Mouse (Mus musculus): ENCODE results near the gene Tle2.

Gene Tle2

GRCm38 (mm10) chr10:81553807-81554755, 20.3 kb upstream of the Tle2 start:
- no peak for DNase-seq

- DNase-seq = no peak
Observed at GRCm38 (mm10) chr10:81556282-81556681, 18.1 kb upstream of the Tle2 start.

- DNase-seq = no peak
Observed at GRCm38 (mm10) chr10:81557491-81557890, 16.9 kb upstream of the Tle2 start.

- DNase-seq = peak; percentile 84 to 89
Observed at GRCm38 (mm10) chr10:81559163-81559626, 15.2 kb upstream of the Tle2 start, which contains the start of gene Aes. Aes (plus strand) TSS chr10:81559488.

DNA sequence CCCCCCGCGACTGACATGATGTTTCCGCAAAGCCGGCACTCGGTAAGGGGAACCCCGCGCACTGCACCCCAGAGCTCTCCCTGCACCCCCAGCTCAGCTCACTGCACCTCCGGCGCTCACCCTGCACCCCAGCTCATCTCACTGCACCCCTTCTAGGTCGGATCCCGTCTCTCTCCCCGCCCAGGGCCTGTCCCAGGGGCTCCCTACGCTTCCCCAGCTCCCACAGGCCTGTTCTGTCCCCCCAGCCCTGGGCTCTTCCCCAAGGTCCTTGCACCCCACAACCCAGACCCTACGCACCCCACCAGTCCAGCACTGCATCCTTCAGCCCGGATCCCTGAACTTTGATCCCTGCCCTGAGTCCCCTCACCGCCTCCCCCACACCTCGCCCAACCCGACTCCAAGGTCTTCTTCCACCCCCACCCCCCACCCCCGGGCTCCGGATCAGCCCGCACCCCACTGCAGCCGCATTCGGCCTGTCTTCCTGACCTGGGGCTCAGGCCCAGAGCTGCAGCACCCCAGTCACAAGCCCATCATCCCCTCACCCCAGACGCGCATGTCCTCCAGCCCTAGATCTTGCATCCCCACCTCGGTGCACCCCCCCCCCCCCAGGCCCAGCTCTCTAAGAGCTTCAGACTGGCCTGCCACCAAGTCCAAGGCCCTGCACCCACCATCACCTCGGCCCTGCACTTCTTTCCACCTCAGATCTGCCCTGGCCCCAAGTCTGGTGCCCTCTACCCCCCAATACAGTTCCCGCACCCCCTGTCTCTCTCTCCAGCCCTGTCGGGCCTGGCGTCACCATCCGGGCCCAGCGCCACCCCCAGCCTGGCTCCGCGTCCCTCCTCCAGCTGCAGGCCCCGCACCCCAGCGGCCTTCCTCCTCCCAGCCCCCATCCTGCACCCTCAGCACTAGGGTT, 14.5 kb upstream of the Tle2 start:
- peak; percentile 70 to 76 for DNase-seq

DNA sequence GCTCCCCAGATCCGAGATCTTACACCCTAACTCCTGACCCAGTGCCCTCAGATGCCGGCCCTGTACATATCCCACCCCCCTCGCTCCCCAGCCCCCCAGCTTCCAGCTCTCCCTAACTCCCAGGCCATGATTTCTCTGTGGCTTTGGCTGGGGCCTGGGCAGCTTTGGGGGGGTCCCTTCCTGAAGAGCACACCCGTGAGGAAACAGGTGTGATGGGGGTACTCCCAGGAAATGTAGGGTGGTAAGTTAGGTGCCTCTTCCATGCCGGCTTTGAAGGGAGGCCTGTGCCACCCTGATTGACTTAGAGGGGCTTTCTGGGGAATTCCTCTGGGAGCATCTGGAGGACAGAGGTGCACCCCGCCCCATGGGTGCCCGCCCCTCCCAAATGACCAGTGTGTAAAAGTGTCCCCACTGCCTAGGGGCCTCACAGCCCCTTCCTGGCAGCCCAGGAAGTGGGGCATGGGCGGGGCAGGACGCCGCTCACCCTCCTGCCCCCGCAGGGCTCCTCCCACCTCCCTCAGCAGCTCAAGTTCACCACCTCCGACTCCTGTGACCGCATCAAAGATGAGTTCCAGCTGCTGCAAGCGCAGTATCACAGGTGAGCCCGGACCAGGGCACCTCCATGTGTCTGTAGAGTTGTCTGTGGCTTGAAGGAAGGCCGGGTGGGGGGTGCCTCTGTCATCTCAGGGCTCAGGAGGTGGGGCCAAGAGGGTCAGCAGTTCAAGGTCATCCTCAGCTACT, 13.5 kb upstream of the Tle2 start:
- peak; percentile 68 to 75 for DNase-seq

GRCm38 (mm10) chr10:81562411-81562810, 11.9 kb upstream of the Tle2 start:
- DNase-seq = no peak

DNA sequence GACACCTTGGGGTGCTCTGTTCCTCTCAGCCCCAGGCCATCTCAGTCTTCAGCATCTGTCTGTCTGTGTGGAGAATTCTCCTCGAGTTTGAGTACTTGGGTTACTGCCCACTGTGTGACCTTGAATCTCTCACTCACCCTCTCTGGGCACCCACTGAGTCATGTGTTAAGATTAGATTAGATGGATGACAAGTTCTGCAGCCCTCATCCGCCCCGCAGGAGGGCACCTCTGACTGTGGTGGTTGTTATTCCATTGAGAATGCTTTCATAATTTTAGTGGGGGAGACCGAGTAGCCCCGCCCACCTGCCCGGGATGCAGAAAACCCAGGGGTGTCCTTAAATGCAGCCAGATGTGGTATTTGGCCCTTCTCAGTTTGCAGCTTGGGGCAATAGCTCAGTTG, 10.9 kb upstream of the Tle2 start:
- DNase-seq = no peak

DNA sequence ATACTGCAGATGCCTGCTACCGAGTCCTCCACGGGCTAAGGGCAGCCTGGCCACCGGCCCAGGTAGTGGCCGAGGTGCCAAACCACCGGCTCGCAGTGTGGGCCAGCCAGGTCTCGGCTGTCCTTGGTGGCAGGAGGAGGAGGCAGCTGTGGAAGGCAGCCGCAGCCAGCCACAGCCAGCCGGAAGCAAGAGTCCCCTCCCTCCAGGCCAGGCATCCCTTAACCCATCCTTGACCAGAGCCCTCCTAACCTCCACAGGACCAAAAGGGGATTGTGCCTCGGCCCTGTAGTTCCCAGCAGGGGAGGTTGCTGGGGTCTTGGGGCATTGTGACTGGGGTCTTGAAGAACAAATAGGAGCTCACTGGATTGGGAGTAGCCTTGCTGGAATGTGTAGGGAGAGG, 10.1 kb upstream of the Tle2 start:
- DNase-seq = peak; percentile 71 to 77

- peak in 1 of 2 experiments; percentile 65 for DNase-seq
Observed at GRCm38 (mm10) chr10:81564734-81565133, 9.6 kb upstream of the Tle2 start.

DNA sequence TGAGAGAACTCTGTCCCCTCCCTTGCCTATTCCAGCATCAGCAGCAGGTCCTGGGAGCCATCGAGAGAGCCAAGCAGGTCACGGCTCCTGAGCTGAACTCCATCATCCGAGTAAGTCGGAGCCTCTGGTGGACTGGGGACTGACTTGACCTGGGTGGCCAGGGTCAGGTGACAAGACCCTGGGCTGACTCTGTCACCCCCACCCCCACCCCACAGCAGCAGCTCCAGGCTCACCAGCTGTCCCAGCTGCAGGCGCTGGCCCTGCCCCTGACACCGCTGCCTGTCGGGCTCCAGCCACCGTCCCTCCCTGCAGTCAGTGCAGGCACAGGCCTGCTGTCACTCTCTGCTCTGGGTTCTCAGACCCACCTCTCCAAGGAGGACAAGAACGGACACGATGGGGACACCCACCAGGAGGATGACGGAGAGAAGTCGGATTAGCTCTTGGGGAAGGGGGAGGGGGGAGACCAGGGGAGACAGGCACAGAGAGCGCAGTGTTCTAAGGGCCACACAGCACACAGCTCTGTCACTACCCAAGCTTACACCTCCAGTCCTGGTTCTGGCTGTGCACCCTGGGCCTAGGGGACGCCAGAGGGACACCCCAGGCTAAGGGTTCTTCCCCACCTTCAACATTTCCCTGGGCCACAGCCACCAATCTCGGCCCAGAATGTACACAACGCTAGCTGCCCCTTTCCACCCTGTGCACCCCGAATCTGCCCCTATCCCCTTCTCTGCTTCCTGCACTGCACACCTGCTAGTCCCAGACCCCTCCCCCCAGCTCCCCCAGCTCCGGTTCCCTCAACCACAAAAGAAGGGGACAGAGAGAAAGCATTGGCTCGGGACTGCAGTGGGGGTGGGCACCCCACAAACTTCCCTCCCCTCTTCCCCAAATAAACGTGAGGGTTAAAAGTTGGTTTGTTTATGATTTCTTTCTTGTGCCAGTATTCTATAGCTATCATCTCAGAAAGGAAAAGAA, 8.8 kb upstream of the Tle2 start:
- DNase-seq = no peak

DNA sequence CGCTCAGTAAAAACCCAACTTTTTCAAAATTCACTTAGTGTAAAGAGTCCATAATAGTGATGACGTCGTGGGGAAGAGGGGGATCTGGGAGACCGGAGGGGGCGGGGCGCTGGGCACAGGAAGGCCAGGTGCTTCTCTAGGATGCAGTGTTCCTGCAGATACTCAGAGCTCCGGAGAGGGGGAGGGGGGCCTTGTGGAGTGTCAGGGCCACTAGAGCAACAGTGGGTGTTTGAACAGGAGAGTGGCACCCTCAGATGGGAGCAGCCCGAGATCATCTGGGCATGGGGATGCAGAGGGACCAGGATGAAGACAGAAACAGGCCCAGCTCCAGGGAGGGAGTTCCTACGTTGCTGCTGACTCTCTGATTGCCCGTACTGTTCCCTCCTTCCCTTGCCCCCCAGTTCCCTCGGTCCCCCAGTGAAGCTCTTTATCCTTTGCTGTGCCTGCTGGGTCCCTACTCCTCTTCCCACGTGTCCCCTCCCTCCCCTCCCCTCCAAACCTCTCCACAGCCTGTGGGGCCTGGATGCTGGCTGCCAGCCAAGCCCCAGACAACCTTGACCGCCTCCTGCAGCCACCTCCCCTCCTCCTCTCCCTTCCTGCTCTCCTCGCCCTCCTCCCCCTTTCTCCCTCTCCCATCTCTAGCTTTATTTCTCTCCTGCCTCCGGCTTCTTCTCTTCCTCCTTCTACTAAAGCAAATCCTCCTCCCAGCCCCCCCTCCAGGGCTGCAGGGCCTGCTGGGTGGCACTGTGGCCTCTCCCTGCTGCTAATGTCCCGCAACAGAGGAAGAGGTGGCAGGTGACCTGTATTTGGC, 5.8 kb upstream of the Tle2 start:
- DNase-seq = peak; percentile 49 to 54

DNA sequence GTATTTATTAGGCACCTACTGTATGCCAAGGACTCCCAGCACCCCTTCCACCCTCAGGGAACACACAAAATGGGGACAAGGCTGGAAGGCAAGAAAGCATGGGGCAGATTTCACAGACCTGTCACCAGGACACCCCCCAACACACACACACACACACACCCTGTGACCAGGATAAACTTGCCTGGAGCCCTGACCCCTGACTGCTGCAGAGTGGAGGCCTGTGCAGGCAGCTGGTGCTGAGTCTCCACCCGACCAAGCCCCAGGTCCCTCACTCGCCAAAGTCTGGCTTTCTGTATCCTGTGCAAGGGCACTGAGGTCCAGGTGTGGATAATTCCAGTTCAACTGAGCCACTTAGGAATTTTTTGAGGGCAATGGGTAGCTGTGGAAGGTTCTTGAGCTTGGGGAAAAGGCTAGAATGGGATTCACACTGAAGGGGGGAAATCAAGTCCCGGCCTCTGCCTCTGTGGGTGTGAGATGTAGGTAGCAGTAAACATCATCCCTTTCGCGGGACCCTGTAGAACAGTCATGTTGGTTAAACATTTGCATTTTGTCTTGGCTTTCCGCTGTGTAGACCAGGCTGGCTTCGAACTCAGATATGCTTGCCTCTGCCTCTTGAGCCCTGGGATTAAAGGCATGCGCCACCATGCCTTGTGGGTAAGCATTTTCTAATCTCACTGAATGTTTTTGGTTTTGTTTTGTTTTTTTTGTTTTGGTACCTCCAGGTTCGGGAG, 4.7 kb upstream of the Tle2 start:
- no peak for DNase-seq

- DNase-seq = no peak
Observed at GRCm38 (mm10) chr10:81570238-81570800, 4.0 kb upstream of the Tle2 start.

DNA sequence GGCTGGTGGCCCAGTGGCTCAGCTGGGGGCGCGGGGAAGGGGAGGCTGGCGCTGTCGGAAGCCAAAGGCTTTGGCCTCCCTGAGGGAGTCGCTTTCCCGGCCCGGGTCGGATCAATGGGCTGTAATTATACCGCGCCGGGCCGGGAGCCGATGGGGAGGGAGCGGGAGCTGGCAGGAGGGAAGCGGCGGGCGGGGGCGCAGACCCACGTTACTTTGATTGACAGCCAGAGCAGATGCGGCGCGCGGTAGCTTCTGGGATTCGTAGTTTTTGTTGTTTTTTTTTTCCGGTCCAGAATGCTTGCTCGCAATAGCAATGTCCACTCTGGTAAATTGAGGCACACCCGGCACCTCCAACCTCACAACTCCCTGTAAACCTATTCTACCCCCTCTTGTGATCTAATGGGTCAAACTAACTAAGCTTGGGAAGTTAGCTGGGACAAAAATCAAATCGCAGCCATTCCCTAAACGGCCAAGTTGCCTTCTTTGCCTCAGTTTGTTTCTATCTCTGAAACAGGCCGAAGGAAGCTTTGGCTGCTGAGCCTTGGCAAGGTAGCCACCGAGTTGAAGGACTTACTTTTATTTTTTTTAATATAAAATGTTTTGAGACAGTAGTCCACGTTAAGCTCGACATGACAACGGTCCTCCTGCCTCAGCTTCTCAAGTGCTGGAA, 3.4 kb upstream of the Tle2 start:
- DNase-seq = peak; percentile 94 to 95

DNA sequence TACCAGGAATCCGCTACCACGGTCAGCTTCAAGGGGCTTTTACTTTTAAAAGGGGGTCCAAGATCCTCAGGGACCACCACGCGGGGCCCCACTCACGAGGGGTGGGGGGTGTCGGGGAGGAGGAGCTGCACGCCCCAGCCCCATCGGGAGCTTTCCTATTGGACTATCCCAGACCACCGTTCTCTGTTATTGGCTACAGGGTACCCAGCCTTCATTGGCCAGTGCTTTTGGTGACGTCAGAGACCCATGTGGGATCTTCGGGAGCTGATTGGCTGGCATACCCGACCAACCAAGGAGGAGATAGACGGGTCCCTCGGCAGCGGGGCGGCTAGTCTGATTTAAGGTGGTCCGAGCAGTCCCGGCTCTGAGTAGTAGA, 2.9 kb upstream of the Tle2 start:
- DNase-seq = peak; percentile 99 to 100

- DNase-seq = peak in 1 of 2 experiments; percentile 48
Observed at GRCm38 (mm10) chr10:81572133-81572671, 2.2 kb upstream of the Tle2 start.

GRCm38 (mm10) chr10:81572975-81573374, 1.4 kb upstream of the Tle2 start:
- peak in 1 of 2 experiments; percentile 52 for DNase-seq
